Mouse (Mus musculus) adipocyte (in vitro differentiated cells): ENCODE measurements at regions not wholly inside any gene's neighbourhood (a gene's known extent, or its start where the extent isn't known, plus 50 kb on each side); places are given as distances from the start of the nearest gene placed in this dataset.

ENCODE experiments used
- DNase-seq: peaks from one replicate; pipeline ENCODE4 v3.0.0-alpha.2; 2016; ENCODE audit warnings: low spot score

- peak; percentile 70 for DNase-seq
These were observed 66.5 kb downstream of the Ccnl1 start for GRCm38 (mm10) chr3:65891594-65891993.

GRCm38 (mm10) chr3:65891139-65891538, 66.9 kb downstream of the Ccnl1 start:
- DNase-seq, result no peak

- peak; percentile 74 for DNase-seq
These were observed 69.1 kb downstream of the Ccnl1 start for GRCm38 (mm10) chr3:65888921-65889320.

- no peak for DNase-seq
These were observed 73.5 kb downstream of the Ccnl1 start for GRCm38 (mm10) chr3:65884571-65885011.

- no peak for DNase-seq
These were observed 75.9 kb downstream of the Ccnl1 start for GRCm38 (mm10) chr3:65882123-65882522.
